Mouse (Mus musculus) lung, adult 18-20 months (tissue): ENCODE results near the gene Zfp94.
A peak's percentile ranks its signal among the peaks of the same experiment; 100 is the strongest.

ENCODE experiments used
- DNase-seq, 2 experiments: peaks; one replicate each; pipeline ENCODE4 v3.0.0; 2022; ENCODE audit warnings: mixed read lengths in 2 of 2

Zfp94 gene

GRCm38 (mm10) chr7:24316567-24317092 is at the start of gene Zfp94:
Gene Zfp94, minus strand, starts transcription at chr7:24316666.
- peak; percentile 97 for DNase-seq

GRCm38 (mm10) chr7:24365258-24366014 is 49.0 kb upstream of the Zfp94 start:
- no peak for DNase-seq

GRCm38 (mm10) chr7:24364827-24365226 is 48.4 kb upstream of the Zfp94 start:
- DNase-seq, result peak; percentile 74 to 77

GRCm38 (mm10) chr7:24363228-24363627 is 46.8 kb upstream of the Zfp94 start:
- DNase-seq, result no peak

GRCm38 (mm10) chr7:24361001-24361400 is 44.5 kb upstream of the Zfp94 start:
- DNase-seq, result no peak

- DNase-seq, result no peak
Observed at GRCm38 (mm10) chr7:24359269-24359668, 42.8 kb upstream of the Zfp94 start.

GRCm38 (mm10) chr7:24357899-24358298 is 41.4 kb upstream of the Zfp94 start:
- no peak for DNase-seq

GRCm38 (mm10) chr7:24356081-24356480 is 39.6 kb upstream of the Zfp94 start:
- DNase-seq, result no peak

GRCm38 (mm10) chr7:24355646-24356045 is 39.2 kb upstream of the Zfp94 start:
- DNase-seq, result no peak

- no peak for DNase-seq
Observed at GRCm38 (mm10) chr7:24348896-24349295, 32.4 kb upstream of the Zfp94 start, which contains the start of gene Lypd5. Gene Lypd5, plus strand, starts transcription at chr7:24349196.

- DNase-seq, result no peak
Observed at GRCm38 (mm10) chr7:24346444-24346843, 30.0 kb upstream of the Zfp94 start.

- DNase-seq, result no peak
Observed at GRCm38 (mm10) chr7:24343701-24344272, 27.3 kb upstream of the Zfp94 start.

GRCm38 (mm10) chr7:24338241-24338640 is 21.8 kb upstream of the Zfp94 start:
- no peak for DNase-seq

GRCm38 (mm10) chr7:24335699-24336309 is 19.3 kb upstream of the Zfp94 start:
- DNase-seq, result peak; percentile 53 to 69

- peak in 1 of 2 experiments; percentile 18 for DNase-seq
Observed at GRCm38 (mm10) chr7:24333304-24333986, 17.0 kb upstream of the Zfp94 start, which contains the start of gene Tescl. Gene Tescl, minus strand, starts transcription at chr7:24333936.

- DNase-seq, result peak; percentile 73 to 80
Observed at GRCm38 (mm10) chr7:24327281-24327975, 11.0 kb upstream of the Zfp94 start.

GRCm38 (mm10) chr7:24326273-24327135 is 10.0 kb upstream of the Zfp94 start:
- peak; percentile 35 to 63 for DNase-seq

GRCm38 (mm10) chr7:24325675-24326128 is 9.2 kb upstream of the Zfp94 start:
- peak; percentile 19 to 44 for DNase-seq

GRCm38 (mm10) chr7:24325197-24325596 is 8.7 kb upstream of the Zfp94 start:
- peak; percentile 46 to 62 for DNase-seq

GRCm38 (mm10) chr7:24322593-24322992 is 6.1 kb upstream of the Zfp94 start:
- no peak for DNase-seq

GRCm38 (mm10) chr7:24318942-24319341 is 2.5 kb upstream of the Zfp94 start:
- no peak for DNase-seq
